Mouse (Mus musculus) mature B cell (primary cell): Measurements from ENCODE around the gene Aagab.

Experiments
- in situ Hi-C: fragments of 300-500 bp; cut with MboI; formaldehyde crosslinking; loops from 2 replicates; pipeline ENCODE4 v1.14.3; 2019

Gene Aagab

DNA sequence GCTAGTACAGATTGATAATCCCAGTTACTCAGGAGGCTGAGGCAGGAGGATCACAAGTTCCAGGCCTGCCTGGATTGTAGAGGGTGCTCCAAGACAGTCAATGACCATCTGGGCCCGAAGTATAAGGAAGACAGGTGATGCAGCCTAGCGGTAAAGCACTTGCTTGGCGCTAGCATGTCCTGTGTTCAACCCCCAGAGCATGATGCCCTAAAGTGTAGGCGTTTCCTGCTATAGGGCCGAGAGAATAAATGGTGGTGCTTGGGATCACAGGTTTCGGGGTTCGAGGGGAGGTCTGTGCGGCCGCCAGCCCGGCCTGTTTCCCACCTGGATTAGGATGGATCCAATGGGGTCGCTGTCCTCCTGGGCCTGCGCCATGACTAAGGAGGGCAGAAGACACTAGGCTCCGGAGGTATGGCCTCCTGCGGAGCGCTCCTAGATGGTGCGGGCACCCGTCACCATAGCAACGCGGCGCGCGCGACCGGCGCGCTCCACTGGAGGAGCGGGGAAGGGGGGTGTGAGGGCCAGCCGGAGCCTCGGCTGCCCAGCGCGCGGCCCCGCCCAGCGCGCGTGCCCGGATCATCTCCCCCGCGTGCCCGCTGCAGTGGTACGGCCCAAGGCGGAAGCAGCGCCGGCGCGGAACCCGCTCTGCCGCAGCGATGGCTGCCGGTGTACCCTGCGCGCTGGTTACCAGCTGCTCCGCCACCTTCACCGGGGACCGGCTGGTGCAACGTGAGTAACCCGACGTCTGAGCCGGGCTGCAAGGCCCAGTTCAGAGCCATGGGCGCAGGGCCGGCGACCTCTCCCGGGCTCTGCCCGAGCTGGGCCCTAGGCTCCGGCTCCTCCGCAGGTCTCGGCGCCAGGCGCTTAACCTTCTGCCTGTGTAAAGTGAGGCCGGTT lies at the start of gene Aagab, which contains the start of gene Iqch:
Aagab (plus strand) TSS at position 618 of the 897 bp plus-strand sequence.
Iqch (minus strand) TSS at position 451 of the 897 bp plus-strand sequence.
- in situ Hi-C loops = no loop called here

DNA sequence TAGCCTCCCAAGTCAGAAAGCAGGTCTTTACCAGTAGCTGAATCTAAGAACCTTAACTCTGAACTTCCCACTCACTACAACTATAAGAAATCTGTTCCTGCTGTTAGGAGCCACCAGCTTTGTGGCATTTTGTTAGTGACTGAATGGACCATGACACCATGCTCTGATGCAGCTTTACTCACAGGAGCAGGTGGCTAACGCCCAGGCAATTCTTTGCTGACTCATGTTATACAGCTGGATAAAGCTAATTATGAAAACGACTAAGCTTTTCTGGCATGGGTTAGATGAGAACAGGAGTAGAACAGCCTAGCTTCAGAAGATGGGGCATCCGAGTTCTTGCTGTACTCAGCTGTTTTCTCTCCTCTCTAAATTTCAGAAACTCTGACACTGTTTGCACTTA lies 48.8 kb upstream of the Aagab start:
- in situ Hi-C loops = no loop called here

DNA sequence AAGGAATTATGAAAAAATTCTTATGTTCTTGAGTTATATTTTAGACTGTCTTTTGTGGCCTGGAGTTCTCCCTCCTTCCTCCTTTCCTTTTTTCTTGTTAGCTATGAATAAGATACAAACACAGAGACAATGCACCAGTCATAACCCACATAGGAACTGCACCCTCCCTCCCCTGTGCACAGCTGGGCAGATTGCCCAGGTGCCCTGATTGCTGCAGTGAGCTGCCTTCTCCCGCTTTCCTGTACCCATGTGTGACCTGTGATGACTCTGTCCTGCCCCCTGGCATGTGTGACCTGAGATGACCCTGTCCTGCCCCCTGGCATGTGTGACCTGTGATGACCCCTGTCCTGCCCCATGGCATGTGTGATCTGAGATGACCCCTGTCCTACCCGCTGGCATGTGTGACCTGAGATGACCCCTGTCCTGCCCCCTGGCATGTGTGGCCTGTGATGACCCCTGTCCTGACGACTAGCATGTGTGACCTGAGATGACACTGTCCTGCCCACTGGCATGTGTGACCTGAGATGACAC lies 46.9 kb upstream of the Aagab start:
- in situ Hi-C loops = no loop called here

DNA sequence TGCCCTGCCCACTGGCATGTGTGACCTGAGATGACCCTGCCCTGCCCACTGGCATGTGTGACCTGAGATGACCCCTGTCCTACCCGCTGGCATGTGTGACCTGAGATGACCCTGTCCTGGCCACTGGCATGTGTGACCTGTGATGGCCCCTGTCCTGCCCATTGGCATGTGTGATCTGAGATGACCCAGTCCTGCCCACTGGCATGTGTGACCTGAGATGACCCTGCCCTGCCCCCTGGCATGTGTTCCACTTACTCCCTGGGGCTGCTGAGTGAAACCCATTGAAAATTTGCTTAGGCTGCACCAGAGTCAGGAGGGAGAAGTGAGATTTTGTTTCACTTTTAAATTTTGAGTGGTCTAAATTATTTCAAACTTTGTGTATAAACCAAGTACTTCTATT lies 46.1 kb upstream of the Aagab start:
- in situ Hi-C loops = no loop called here

DNA sequence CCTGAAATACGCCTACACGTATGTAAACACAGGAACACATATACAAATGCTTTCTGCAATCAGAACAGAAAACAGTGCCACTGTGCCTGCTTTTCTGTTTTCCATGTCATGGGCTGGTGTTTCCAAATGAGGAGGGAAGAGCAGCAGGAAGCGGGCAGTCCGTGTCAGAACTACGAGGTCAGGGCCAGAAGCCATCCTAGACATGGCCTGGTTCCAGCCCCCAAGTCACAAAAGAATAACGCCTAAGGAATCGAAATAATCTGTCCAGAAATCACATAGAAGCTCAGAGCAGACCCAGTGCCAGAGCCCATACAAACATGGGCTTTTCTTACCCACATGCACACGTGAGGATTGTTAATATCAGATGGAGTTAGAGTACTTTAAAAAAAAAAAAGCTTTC lies 45.5 kb upstream of the Aagab start:
- in situ Hi-C loops = no loop called here

DNA sequence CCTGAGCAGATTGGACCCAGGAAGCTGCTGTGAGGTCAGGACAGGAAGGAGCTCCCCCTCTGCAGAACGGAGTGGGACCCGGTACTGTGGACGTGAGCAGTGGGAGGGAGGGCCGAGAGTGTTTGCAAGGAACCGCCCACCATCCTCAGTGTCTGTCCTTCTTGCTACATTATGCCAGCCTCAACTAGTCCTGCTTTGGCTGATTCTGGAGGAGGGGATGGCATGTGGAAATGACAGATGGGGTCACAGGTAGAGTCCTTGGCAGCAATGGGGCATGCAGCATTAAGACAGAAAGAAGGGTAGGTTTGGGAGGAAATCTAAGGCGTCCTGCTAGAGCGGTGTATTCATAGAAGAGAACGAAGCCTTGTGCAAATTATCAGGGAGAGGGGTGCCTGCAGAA lies 40.5 kb upstream of the Aagab start:
- in situ Hi-C loops = no loop called here

DNA sequence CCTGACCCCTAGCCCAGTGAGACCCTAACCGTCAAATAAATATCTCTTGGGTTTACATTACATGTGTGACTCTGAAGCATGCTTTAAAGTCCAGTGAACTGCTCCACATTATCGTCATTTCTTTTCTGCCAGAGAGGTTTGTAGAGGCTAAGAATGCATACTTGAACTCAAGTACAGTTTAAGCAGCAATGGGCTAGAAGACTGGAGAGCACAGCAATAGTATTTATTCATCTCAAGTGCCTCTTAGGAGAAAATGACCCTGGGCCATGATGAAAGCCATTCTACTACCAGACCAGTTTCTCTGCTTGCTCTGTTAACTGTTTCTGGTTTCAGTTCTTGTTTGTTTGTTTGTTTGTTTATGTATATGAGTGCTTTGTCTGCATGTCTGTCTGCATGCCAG lies 39.0 kb upstream of the Aagab start:
- in situ Hi-C loops = no loop called here

DNA sequence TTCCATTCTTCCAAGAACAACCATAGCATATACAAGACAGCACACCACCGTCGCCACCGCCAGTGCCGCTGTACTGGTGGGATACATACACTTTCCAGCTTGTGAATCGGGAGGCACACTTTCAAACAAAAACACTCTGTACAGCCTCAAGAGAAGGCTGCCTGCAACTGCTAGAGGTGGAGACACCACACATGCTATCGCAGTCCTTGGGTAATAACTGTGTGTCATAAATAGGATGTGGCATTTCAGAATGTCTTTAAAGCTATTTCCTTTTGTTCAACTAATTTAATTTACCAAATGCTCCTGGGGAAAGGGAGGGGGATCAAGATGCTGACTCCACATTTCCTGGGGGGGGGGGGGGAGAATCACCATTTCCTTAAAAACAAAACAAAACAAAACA lies 34.1 kb upstream of the Aagab start:
- in situ Hi-C loops = no loop called here

DNA sequence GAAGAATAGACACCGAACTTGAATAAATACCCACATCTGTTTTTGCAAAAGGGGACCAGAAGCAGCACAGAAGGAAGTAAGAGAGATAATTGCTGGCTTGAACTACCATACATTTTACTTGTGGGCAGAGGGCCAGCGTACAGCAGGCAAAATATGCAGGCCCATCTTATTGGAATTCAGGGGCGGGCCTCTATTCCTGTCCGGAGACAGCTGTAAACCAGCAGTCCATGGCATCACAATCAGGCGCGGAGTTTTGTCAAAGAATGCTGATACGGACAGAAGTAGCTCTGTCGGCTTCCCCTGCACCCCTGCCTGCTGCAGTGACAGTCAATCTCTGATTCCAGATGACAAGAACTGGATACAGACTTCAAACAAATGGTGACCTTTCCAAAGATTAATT lies 33.7 kb upstream of the Aagab start:
- in situ Hi-C loops = no loop called here

DNA sequence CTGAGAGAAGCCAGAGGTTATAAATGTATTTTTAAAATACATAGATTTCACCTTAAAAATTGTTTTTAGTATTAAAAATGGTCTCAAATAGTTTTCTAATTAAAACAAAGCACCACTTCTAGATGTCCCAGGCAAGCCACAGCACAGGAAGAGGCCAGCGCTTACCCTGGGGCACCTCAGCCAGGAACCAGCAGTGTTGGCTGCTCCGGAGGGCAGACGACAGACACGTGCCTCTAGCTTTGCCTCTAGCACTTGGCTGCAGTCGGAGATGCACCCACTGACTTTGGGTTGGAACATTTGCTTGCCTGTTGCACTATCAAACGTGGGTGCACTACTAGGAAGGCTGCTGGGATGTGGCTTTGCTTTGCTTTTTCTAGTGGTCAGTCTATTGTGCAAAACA lies 30.6 kb upstream of the Aagab start:
- in situ Hi-C loops = loop anchor here (10.0 kb wide), 1 partner anchor 273 kb away; no protein-coding TSS in a partner anchor

DNA sequence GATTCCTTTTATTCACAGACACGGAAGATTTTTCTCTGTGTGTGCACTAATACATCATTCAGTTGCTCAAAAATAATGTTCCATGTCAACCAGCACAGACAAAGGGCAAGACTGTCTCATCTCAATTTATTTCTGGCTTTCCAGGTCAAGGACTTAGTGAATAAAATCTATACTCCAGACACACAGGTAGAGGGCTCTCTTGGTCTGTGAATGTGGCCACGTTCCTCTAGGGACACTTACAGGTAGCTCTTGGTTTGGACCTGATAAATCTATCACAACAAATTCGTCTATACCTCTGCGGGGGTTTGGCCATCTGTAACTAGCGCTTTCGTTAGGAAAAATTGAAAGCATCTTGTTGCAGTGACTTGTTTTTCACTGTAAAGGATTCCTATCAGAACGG lies 29.6 kb upstream of the Aagab start:
- in situ Hi-C loops = loop anchor here (10.0 kb wide), 1 partner anchor 272 kb away; no protein-coding TSS in a partner anchor

DNA sequence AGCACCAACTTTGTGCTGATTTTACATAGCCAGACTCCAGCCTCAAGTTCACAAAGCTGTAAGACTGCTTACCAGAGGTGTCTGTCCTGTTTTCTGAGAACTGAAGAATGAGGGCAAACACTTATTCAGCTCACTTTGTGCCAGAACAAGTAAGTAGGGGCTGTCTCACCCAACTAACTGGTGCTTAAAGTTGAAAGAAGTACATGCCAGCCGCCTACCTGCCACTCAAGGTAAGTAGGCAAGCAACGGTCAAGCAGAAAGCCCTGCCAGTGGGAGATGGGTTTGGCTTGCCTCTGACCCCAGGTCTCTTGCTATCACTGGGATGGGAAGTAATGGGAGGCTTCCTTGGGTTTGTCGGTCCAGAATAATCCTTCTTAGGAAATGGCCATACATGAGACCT lies 25.0 kb upstream of the Aagab start:
- in situ Hi-C loops = loop anchor here (10.0 kb wide), 1 partner anchor 267 kb away; no protein-coding TSS in a partner anchor

DNA sequence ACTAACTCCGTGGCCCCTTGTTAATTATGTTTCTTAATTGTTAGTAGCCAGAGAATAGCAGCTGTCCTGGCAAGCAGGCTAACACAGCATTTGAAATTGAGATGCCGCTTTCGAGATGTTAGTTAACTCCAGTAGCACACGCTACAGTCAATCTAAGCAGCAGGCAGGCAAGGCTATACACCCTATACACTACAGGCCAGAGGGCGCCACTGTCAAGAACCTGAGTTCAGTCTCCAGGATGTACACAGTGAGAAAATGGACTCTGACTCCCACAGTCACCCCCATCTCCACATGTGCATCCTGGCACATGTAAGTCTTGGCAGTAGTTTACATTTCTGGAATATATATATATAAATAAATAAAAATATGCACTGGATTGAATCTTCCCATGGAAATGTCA lies 22.8 kb upstream of the Aagab start:
- in situ Hi-C loops = loop anchor here (10.0 kb wide), 1 partner anchor 265 kb away; no protein-coding TSS in a partner anchor

DNA sequence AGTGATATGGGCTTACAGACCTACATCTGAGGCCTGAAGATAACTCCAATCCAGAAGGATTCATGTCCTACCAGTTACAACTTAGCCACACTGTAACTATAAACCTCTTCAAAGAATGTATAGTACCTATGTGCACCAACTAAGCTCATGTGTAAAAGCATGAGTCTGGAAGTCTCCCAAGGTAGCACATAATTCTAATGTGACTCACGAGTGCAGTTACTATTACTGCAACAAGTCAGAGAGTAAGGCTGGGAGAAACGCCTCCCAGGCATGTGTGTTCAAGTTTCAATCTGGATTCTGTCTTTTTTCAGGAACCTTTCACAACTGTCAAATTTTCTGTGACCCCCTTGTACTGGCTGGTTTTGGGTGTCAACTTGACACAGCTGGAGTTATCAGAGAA lies 22.4 kb upstream of the Aagab start:
- in situ Hi-C loops = no loop called here

DNA sequence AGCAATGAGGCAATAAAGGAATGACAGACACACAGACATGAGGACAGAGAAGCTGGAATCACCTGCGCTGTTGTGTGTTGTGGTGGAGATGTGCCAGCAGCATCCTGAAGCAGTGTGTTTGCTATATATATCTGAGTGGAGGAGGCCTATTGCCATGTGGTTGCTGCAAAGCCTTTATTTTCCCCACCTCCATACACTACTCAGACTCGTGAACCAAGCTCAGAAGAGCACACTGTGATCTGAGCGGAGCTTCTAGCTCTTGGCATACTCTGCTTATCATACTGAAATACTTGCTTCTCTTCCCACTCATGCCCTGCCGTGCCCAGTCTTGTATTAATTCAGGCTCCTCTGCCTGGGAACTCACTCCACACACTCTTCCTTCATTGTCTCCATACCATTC lies 20.7 kb upstream of the Aagab start:
- in situ Hi-C loops = no loop called here

DNA sequence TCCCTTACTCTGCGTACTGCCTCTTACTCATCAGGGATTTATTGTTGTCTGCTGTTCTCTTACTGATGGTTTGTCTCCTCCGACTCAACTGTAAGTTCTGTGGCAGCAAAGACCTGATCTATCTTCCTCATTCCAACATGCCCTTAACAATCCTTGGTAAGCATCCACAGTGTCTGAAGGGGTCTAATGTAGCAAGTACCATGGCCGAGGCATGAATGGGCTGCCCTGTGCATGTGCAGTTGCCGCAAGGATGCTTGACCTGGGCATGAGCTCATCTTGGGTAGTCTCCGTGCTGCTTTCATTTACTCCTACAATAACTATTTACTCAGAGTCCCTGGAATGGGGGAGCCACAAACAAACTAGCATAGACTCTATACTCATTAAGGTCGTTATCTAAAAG lies 17.2 kb upstream of the Aagab start:
- in situ Hi-C loops = no loop called here

DNA sequence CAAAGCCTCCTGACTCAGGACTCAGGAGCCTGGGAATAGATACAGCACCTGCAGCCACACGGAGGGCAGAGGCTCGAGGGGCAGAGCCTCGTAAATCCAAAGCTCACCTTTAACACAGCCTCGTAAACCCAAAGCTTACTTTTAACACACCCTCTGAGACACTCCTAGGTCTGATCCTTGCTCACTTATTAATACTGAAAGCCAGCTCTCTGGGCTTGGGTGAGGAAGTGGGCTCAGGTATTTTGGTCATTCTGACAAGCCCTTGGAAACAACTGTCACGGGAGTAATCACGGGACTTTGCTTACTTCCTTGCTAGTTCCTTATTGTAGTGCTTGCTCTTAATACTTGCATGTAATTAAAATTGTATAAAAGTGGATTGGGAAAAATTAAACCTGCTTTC lies 13.3 kb upstream of the Aagab start:
- in situ Hi-C loops = no loop called here

DNA sequence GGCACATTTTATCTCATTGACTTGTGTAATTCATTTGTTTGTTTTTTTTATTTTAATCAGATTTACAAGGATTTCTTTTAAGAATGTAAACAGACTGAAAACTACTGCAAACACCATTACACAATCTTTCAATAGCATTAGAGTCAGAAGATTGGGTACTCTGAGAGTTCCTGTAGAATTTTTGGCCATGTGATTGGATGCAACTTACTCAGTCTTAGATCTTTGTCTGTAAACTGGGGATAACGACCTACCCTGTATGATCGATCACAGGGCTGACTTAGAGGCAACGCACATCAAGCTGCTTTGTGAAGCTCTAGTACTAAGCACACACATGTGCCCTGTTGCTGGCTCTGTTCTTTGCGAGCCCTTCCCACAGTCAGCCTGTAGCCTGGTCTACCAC lies 11.9 kb upstream of the Aagab start:
- in situ Hi-C loops = no loop called here

DNA sequence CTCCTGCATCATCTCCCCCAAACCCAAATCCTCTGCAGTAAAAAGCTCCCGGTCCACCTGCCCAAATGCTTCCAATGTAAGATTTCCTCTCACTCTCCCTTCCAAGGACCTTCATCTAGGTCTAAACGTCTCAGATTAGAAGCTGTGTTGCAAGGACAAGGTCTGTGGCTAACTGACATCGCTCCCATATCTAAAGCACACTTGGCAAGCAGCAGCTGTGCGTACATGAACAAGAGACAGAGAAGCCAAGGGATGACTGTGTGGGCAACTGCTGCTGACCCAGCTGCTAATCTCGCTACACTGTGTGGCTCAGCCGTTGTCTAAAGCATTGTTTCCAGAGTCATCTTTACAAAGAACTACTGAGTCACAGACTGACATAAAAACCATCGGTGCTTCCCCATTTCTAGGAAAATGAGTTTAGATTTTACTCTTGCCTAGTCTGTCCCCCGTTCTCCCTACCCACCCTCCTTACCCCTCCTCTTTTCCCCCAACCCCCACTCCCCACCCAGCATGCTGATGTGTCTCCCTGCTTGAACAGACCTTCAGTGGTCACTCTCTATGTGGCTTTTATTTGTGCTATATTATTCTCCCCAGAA lies 10.7 kb upstream of the Aagab start:
- in situ Hi-C loops = no loop called here

DNA sequence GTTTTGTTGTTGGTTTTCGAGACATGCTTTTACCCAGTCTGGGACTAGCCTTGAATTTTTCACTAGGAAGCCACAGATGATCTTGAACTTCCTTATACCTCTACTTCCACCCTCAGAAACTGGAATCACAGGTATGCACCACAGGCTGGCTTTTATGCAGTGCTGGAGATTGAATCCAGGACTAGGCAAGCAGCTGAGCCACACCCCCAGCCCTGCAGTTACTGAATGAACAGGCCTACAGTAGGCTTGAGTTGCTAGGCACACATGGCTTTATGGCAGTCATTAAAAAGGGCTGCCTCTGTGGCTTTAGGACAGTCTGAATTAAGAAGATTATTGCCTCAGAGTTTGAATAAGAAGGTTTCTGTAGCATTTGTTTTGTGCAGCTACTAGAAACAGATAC lies 7.4 kb upstream of the Aagab start:
- in situ Hi-C loops = no loop called here

DNA sequence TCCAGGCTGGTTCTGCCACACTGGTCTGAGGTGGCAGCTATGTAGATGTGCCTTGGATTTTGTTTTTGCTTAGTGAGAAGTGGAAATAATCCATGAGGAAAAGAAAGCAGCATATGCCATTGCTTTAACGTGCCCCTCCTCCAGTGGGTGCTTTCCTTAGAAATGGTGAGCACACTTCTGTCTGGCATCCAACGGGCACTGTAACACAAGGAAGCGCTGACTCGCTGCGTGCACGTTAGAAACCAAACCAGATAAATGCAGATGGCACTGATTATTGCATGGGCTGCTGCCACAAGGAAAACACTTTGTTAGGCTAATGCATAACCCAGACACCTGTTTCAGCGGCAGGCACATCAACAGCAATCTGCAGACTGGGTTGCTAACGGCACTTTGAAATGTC lies 6.8 kb upstream of the Aagab start:
- in situ Hi-C loops = no loop called here

DNA sequence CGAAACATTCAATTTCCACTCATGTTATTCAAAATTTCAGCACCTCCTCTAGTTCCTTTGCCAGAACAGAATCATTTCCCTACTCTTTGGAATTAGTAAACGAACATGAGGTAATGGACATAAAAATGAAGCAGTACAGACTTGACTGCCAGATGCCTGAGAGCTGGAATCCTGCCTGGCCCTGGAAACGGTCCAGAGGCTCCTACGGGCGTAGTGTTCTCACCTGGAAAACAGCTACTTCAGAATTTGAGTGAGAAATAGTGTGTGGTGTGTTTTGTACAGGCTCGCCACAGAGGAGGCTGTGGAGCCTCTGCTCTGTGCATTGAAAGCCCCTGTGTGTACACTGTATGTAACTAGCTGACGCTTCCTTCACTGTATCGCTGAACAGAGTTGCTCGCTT lies 5.8 kb upstream of the Aagab start:
- in situ Hi-C loops = no loop called here

DNA sequence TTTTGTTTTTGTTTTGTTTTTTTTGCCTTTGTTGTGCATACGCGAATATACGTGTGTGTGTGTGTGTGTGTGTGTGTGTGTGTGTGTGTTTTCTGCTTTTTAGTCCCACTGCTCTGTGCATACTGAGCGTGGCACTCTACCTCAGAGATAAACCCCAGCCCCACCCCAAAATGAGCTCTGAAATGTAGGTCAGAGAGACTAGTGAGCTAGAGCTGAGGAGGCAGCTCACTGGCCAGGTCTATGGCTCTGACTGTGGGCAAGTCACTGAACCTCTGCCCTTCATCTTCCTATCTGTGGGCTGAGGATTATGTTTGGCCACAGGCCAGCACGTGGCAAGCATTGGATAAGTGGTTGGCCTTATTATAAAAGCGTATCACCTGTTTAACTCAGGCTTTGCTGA lies 1.4 kb downstream of the Aagab start:
- in situ Hi-C loops = no loop called here
